Mouse (Mus musculus): ENCODE data around the gene Tjp3. TPM values are rescaled to one million over a fixed set of nuclear protein-coding genes. Genes with fewer than 3 reads are reported as not detected.

Gene Tjp3
- 0.47 and 0.58 TPM in 2 replicates for polyA plus RNA-seq (2015; fragmentation: Nextera tagmentation; extraction: Ambion mirVana)

DNA sequence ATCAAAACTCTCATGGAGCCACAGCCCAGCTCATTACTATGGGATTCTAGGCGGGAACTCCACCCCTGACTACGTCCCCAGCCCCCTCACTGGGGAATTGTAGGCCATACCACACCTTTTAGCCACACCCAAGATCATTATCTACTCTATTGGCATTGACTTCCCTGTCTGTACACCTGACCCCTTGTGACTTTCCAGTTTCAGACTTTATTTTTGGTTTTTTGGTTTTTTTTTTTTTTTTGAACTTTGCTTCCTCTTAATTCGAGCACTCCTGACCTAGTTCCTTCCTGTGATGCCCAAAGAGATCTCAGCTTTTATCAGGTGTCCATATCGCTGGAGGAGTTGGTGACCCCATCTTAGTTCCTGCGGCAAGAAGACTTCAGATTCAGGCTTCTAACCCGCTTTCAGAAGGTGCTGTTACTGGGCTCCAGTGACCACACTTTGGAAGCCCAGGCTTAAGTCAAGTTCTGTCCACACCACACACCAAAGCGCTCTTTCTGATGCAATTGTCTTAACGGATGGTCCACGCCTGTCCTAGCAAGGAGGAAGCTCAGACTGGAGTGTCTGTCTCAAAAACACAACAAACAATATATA is at the start of gene Tjp3:
Tjp3 (minus strand) TSS at position 71 of the 594 bp plus-strand sequence.

DNA sequence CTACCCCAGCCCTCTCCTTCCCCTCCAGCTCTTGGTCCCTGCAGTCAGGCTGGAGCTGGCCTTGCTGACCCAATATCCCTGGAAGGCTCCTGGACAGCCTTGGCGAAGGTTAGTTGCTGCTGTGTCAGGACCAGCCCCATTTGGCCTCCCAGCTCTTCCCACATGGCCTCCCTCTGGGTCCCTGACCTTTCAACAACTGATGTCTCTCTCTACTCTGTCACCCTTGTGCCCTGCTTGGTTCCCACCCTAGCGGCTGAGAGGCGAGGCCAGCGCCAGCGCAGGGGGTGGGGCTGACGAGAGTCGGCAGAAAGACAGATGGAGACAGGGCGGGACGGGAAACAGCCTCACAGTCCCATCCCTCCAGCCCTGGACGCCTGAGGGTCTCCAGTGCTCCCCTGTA is 37.0 kb upstream of the Tjp3 start, which contains the start of gene Tbxa2r:
Tbxa2r (plus strand) TSS at position 346 of the 400 bp plus-strand sequence.

DNA sequence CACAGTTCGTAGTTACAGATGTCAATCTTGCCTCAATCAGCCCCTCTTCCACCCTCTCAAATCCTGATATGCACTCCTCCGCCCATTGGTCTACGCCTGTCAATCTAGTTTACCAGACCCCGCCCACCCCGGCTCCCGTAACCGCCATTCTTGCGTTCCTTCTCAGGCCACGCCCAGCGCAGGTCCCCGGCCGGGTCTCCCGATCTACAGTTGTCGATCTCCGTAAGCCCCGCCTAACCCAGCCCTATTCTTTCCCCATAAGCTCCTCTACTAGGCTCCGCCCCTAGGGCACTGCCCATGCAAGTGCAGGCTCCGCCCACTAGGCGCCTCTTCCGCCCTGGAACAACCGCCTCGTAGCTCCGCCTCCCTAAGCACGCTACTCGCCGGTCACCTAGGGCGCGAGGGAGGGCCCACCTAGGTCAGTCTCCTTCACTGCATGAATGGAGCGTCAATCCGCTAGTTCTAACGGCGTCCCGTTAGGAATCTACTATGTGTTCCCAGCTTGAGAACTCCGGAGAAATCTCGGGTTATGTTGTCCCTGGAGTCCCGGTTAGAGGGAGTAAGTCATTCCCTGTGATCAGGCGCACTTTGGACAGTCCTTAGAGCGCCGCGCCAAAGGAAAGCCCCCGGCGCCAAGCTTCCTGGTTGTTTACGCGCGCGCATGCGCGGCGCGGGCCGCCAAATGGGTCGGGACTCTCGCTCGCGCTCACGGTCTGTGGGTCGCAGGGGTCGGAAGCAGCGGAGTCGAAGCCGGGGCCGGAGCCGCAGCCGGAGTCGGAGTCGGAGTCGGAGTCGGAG is 29.4 kb upstream of the Tjp3 start, which contains the start of gene Cactin:
Cactin (plus strand) TSS at position 554 of the 798 bp plus-strand sequence.

DNA sequence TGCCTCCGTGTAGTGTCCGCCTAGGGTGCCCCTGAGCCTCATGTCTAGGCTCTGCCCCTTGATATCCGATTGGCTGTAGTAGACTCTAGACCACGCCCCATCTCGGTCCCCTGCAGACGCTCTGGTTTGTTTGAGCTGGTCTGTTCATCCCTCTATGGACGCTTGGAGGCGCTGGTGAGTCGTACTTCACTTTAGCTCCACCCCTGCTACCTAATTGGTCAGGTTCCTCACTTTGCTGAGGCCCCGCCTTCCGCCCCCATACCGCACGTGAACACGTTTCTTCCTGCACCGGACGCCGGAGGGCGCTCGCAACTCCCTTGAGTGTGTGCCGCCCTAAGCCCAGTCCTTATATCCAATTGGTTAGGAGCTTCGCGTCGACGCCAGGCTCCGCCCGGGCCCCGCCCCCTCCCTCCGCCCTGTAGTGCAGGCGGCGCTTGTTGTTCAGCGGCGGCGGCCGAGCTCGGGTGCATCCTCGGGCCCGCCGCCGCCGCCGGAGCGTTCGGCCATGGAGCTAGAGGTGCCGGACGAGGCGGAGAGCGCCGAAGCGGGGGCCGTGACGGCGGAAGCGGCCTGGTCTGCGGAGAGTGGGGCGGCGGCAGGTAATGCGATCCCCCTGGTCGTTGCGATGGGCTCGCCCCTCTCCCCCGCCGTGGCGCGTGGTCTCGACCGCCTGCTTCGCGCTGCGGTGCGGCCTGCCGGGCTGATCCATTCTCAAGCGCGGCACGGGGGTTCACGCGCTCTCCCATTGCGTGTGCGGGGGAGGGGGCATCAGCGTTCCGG is 1.4 kb upstream of the Tjp3 start, which contains the start of gene Pip5k1c:
Pip5k1c (plus strand) TSS at position 410 of the 780 bp plus-strand sequence.

GRCm38 (mm10) chr10:81266211-81267105 is 24.9 kb downstream of the Tjp3 start, which contains the start of the genes Mrpl54 and Apba3:
Gene Mrpl54 (minus strand): TSS chr10:81266934.
Gene Apba3 (plus strand): TSS chr10:81266960.

DNA sequence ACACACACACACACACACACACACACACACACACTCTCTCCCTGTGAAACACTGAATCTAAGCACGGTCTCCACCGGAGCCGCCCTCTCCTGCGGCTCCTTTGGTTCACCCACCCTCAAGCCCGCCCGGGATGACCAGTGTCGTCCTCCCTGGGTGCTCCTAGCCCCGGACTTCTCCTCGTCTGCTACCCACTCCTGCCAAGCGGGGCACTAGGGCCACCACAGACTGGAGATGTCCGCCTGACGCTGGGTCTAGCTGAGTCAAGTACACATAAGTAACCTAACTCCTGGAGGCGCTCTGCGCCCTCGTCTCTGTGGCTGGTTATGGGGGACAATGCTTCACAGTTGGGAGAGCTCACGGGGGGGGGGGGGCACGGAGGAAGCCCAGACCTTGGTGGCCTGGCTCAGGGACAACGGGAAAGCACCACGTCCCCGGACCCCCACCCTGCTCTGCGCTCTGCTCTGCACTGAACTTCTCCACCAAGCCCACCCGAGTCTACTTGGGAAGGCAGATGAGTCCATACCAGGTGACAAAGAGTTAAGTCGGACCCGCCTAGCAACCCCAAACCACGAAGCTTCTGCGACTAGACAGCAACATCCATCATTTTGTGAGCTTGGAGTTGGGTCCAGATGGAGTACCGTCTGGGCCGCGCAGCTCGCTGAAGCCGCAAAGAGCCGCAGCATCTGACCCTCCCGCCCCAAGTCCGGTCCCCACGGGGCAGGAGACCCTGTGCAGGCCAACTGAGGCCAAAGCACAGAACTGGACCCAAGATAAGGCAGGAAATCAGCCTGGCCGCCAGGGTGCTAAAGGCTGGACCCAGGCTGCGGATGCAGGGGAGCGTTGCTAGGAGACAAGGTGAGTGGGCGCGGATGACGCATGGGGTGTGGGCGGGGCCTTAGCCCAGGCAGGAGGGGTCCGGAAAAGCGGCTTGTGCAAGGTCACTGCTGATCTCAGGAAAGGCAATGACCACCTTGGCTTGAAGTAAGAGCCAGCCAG is 38.7 kb downstream of the Tjp3 start, which contains the start of gene Matk:
Matk (plus strand) TSS at position 512 of the 996 bp plus-strand sequence.

GRCm38 (mm10) chr10:81232580-81233225 is 58.7 kb downstream of the Tjp3 start, which contains the start of gene Zfr2:
Gene Zfr2 (plus strand): TSS chr10:81233155.

DNA sequence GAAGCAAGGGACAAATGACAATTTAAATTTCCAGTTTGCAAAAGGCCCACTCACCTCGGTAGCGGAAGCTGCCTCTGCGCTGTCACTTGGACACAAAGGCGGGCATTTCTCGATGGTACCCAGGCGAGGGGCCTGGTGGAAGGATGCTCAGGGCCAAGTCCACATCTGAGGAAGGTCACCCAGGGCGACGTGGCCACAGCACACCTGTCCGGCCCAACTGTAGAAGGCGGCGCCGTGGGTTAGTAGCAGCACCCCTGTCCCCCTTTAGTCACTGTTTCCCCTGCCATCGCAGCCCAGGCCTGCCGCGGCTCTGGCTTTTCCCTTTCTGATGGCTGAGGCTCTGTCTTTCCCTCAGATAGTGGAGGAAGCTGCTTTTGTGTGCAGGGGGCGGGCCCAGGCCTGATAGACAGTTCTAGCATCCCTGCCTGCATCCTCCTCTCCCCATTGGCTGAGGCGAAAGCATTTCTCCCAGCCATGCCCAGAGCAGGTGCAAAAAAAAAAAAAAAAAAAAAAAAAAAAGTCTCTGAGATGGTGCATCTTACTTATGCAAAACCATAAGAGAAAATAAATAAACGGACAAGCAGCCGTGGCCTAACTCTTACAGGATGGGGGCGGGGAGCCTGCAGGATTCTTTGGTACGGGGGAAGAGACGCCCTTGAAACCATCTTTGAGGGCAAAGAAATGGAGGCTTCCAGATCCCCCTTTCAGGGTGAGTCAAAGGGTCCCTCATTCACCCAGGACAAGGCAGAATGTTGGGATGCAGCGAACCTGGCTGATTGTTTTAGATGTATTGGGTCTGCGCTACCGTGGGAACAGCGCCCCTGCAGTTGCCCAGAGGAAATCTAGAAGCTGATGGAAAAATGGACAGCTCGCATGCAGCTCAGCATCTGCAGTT is 60.7 kb downstream of the Tjp3 start, which contains the start of gene Atcay:
Atcay (minus strand) TSS at position 396 of the 895 bp plus-strand sequence.

Small RNA genes within 50 kb of the gene (microRNA-seq; reads per million reads assigned to microRNA genes)
- 2.5 to 3.6 reads per million in 2 experiments for gene Mir3057

Other genes with a start within 250 kb of the Tjp3 start
- 117 and 131 TPM in 2 replicates for gene Sgta, start 231.4 kb downstream of the Tjp3 start, polyA plus RNA-seq (2015; fragmentation: Nextera tagmentation; extraction: Ambion mirVana)
- gene Thop1, start 221.5 kb downstream of the Tjp3 start, polyA plus RNA-seq (2015; fragmentation: Nextera tagmentation; extraction: Ambion mirVana) = 34.9 and 40.3 TPM in 2 replicates
- gene Creb3l3, start 192.7 kb downstream of the Tjp3 start, polyA plus RNA-seq (2015; fragmentation: Nextera tagmentation; extraction: Ambion mirVana) = 0.54 and 1.2 TPM in 2 replicates
- 143 and 155 TPM in 2 replicates for gene Map2k2, start 185.7 kb downstream of the Tjp3 start, polyA plus RNA-seq (2015; fragmentation: Nextera tagmentation; extraction: Ambion mirVana)
- 29.7 and 34.0 TPM in 2 replicates for gene Zbtb7a, start 156.4 kb downstream of the Tjp3 start, polyA plus RNA-seq (2015; fragmentation: Nextera tagmentation; extraction: Ambion mirVana)
- 20.9 and 22.3 TPM in 2 replicates for gene Pias4, start 123.7 kb downstream of the Tjp3 start, polyA plus RNA-seq (2015; fragmentation: Nextera tagmentation; extraction: Ambion mirVana)
- gene Eef2, start 115.0 kb downstream of the Tjp3 start, polyA plus RNA-seq (2015; fragmentation: Nextera tagmentation; extraction: Ambion mirVana) = 392 and 402 TPM in 2 replicates
- gene Dapk3, start 108.6 kb downstream of the Tjp3 start, polyA plus RNA-seq (2015; fragmentation: Nextera tagmentation; extraction: Ambion mirVana) = 44.3 and 52.5 TPM in 2 replicates
- gene 4930442H23Rik, start 107.7 kb downstream of the Tjp3 start, polyA plus RNA-seq (2015; fragmentation: Nextera tagmentation; extraction: Ambion mirVana) = not detected in 2 replicates
- 2.9 and 4.7 TPM in 2 replicates for gene Nmrk2, start 89.5 kb downstream of the Tjp3 start, polyA plus RNA-seq (2015; fragmentation: Nextera tagmentation; extraction: Ambion mirVana)
- 0.26 and 0.45 TPM in 2 replicates for gene Atcay, start 60.7 kb downstream of the Tjp3 start, polyA plus RNA-seq (2015; fragmentation: Nextera tagmentation; extraction: Ambion mirVana)
- 2.3 and 2.5 TPM in 2 replicates for gene Zfr2, start 58.4 kb downstream of the Tjp3 start, polyA plus RNA-seq (2015; fragmentation: Nextera tagmentation; extraction: Ambion mirVana)
- gene Matk, start 38.6 kb downstream of the Tjp3 start, polyA plus RNA-seq (2015; fragmentation: Nextera tagmentation; extraction: Ambion mirVana) = 0.65 and 0.90 TPM in 2 replicates
- gene Mrpl54, start 24.6 kb downstream of the Tjp3 start, polyA plus RNA-seq (2015; fragmentation: Nextera tagmentation; extraction: Ambion mirVana) = 201 and 207 TPM in 2 replicates
- gene Apba3, start 24.6 kb downstream of the Tjp3 start, polyA plus RNA-seq (2015; fragmentation: Nextera tagmentation; extraction: Ambion mirVana) = 50.7 and 53.6 TPM in 2 replicates
- gene Pip5k1c, start 1.4 kb upstream of the Tjp3 start, polyA plus RNA-seq (2015; fragmentation: Nextera tagmentation; extraction: Ambion mirVana) = 15.1 and 16.0 TPM in 2 replicates
- gene Cactin, start 29.5 kb upstream of the Tjp3 start, polyA plus RNA-seq (2015; fragmentation: Nextera tagmentation; extraction: Ambion mirVana) = 11.0 and 15.5 TPM in 2 replicates
- 7.3 and 7.8 TPM in 2 replicates for gene Tbxa2r, start 37.1 kb upstream of the Tjp3 start, polyA plus RNA-seq (2015; fragmentation: Nextera tagmentation; extraction: Ambion mirVana)
- 0.11 and 0.13 TPM in 2 replicates for gene Gipc3, start 51.7 kb upstream of the Tjp3 start, polyA plus RNA-seq (2015; fragmentation: Nextera tagmentation; extraction: Ambion mirVana)
- 38.4 and 47.5 TPM in 2 replicates for gene Hmg20b, start 58.9 kb upstream of the Tjp3 start, polyA plus RNA-seq (2015; fragmentation: Nextera tagmentation; extraction: Ambion mirVana)
- gene Mfsd12, start 65.9 kb upstream of the Tjp3 start, polyA plus RNA-seq (2015; fragmentation: Nextera tagmentation; extraction: Ambion mirVana) = 5.9 and 8.0 TPM in 2 replicates
- 0.27 and 0.37 TPM in 2 replicates for gene 4930404N11Rik, start 74.2 kb upstream of the Tjp3 start, polyA plus RNA-seq (2015; fragmentation: Nextera tagmentation; extraction: Ambion mirVana)
- gene Fzr1, start 86.9 kb upstream of the Tjp3 start, polyA plus RNA-seq (2015; fragmentation: Nextera tagmentation; extraction: Ambion mirVana) = 35.3 and 36.5 TPM in 2 replicates
- 70.2 and 72.8 TPM in 2 replicates for gene Dohh, start 92.8 kb upstream of the Tjp3 start, polyA plus RNA-seq (2015; fragmentation: Nextera tagmentation; extraction: Ambion mirVana)
- gene Gm48551, start 92.9 kb upstream of the Tjp3 start, polyA plus RNA-seq (2015; fragmentation: Nextera tagmentation; extraction: Ambion mirVana) = 1.2 and 1.4 TPM in 2 replicates
- 0.24 TPM in 2 replicates for gene Gm48552, start 97.4 kb upstream of the Tjp3 start, polyA plus RNA-seq (2015; fragmentation: Nextera tagmentation; extraction: Ambion mirVana)
- 1.0 and 1.6 TPM in 2 replicates for gene Smim24, start 101.5 kb upstream of the Tjp3 start, polyA plus RNA-seq (2015; fragmentation: Nextera tagmentation; extraction: Ambion mirVana)
- 130 and 133 TPM in 2 replicates for gene Nfic, start 164.1 kb upstream of the Tjp3 start, polyA plus RNA-seq (2015; fragmentation: Nextera tagmentation; extraction: Ambion mirVana)
- 0.09 TPM in 1 of 2 replicates, not detected in the other for gene Celf5, start 191.1 kb upstream of the Tjp3 start, polyA plus RNA-seq (2015; fragmentation: Nextera tagmentation; extraction: Ambion mirVana)
- 36.0 and 36.4 TPM in 2 replicates for gene Ncln, start 204.8 kb upstream of the Tjp3 start, polyA plus RNA-seq (2015; fragmentation: Nextera tagmentation; extraction: Ambion mirVana)
- 0.66 and 0.81 TPM in 2 replicates for gene S1pr4, start 208.6 kb upstream of the Tjp3 start, polyA plus RNA-seq (2015; fragmentation: Nextera tagmentation; extraction: Ambion mirVana)
- 1.3 and 2.6 TPM in 2 replicates for gene Gna15, start 232.6 kb upstream of the Tjp3 start, polyA plus RNA-seq (2015; fragmentation: Nextera tagmentation; extraction: Ambion mirVana)

All from skeletal muscle tissue, postnatal 0 days (tissue).